Mouse (Mus musculus): ENCODE measurements around the gene Cars2. TPM values are rescaled to one million over a fixed set of nuclear protein-coding genes. Genes with fewer than 3 reads are reported as not detected.

Cars2 gene
- polyA plus RNA-seq, 1 experiment from 2014 or later: 22.5 TPM

- Histone ChIP-seq H3K27ac (replicated peaks; ENCODE audit: low read depth, low read length) (no peak overlapping the region), H3K4me3 (ENCODE audit: low read depth, low read length) (no peak overlapping the region), H3K4me1 (ENCODE audit: control insufficient read depth, insufficient read depth, low read length) (no peaks in the 10 kb centered on the region), H3K36me3 (ENCODE audit: control insufficient read depth, insufficient read depth, low read length) (peaks cover 90% of the 10 kb centered on the region), H3K27me3 (replicated peaks; ENCODE audit: control insufficient read depth, insufficient read depth, low read length) (no peaks in the 10 kb centered on the region), H3K4me2 (ENCODE audit: low read depth, low read length) (no peak overlapping the region), H3K9me3 (ENCODE audit: control insufficient read depth, low read length) (no peaks in the 10 kb centered on the region), H3K9ac (ENCODE audit: low read depth, low read length) (no peak overlapping the region)
- no peak for DNase-seq (ENCODE audit: low spot score)
- 89% methylated on average over 9 of the region's 9 CpGs for WGBS
- ATAC-seq (ENCODE audit: low read depth): no peak
Measured at GRCm38 (mm10) chr8:11512711-11513110, 37.9 kb downstream of the Cars2 start.

- H3K4me1 ChIP-seq (ENCODE audit: control insufficient read depth, insufficient read depth, low read length): no peaks in the 10 kb centered on the region
- ATAC-seq (ENCODE audit: low read depth) (no peak), DNase-seq (ENCODE audit: low spot score) (no peak)
- 84% methylated on average over 5 of the region's 5 CpGs for WGBS
- no peak overlapping the region for H3K4me2 ChIP-seq (ENCODE audit: low read depth, low read length)
- H3K27ac ChIP-seq (replicated peaks; ENCODE audit: low read depth, low read length): no peak overlapping the region
- H3K36me3 ChIP-seq (ENCODE audit: control insufficient read depth, insufficient read depth, low read length): peaks cover 89% of the 10 kb centered on the region
- no peaks in the 10 kb centered on the region for H3K27me3 ChIP-seq (replicated peaks; ENCODE audit: control insufficient read depth, insufficient read depth, low read length)
- H3K4me3 ChIP-seq (ENCODE audit: low read depth, low read length): no peak overlapping the region
- H3K9ac ChIP-seq (ENCODE audit: low read depth, low read length): no peak overlapping the region
- H3K9me3 ChIP-seq (ENCODE audit: control insufficient read depth, low read length): no peaks in the 10 kb centered on the region
Measured at GRCm38 (mm10) chr8:11510971-11511370, 39.6 kb downstream of the Cars2 start.

GRCm38 (mm10) chr8:11508880-11509279 is 41.7 kb downstream of the Cars2 start:
- 83% methylated on average over 10 of the region's 10 CpGs for WGBS
- Histone ChIP-seq H3K4me1 (ENCODE audit: control insufficient read depth, insufficient read depth, low read length) (no peaks in the 10 kb centered on the region), H3K27ac (replicated peaks; ENCODE audit: low read depth, low read length) (no peak overlapping the region), H3K4me2 (ENCODE audit: low read depth, low read length) (no peak overlapping the region), H3K4me3 (ENCODE audit: low read depth, low read length) (no peak overlapping the region), H3K27me3 (replicated peaks; ENCODE audit: control insufficient read depth, insufficient read depth, low read length) (no peaks in the 10 kb centered on the region), H3K9ac (ENCODE audit: low read depth, low read length) (no peak overlapping the region), H3K36me3 (ENCODE audit: control insufficient read depth, insufficient read depth, low read length) (peaks cover 93% of the 10 kb centered on the region), H3K9me3 (ENCODE audit: control insufficient read depth, low read length) (no peaks in the 10 kb centered on the region)
- ATAC-seq (ENCODE audit: low read depth) (no peak), DNase-seq (ENCODE audit: low spot score) (no peak)

GRCm38 (mm10) chr8:11506802-11507201 is 43.8 kb downstream of the Cars2 start:
- Histone ChIP-seq H3K4me3 (ENCODE audit: low read depth, low read length) (no peak overlapping the region), H3K36me3 (ENCODE audit: control insufficient read depth, insufficient read depth, low read length) (peaks cover 90% of the 10 kb centered on the region), H3K9me3 (ENCODE audit: control insufficient read depth, low read length) (no peaks in the 10 kb centered on the region), H3K27ac (replicated peaks; ENCODE audit: low read depth, low read length) (no peak overlapping the region), H3K27me3 (replicated peaks; ENCODE audit: control insufficient read depth, insufficient read depth, low read length) (no peaks in the 10 kb centered on the region), H3K9ac (ENCODE audit: low read depth, low read length) (no peak overlapping the region), H3K4me1 (ENCODE audit: control insufficient read depth, insufficient read depth, low read length) (no peaks in the 10 kb centered on the region), H3K4me2 (ENCODE audit: low read depth, low read length) (no peak overlapping the region)
- 73% methylated on average over 6 of the region's 6 CpGs for WGBS
- DNase-seq (ENCODE audit: low spot score): peak; percentile 48
- no peak for ATAC-seq (ENCODE audit: low read depth)

- WGBS: 88% methylated on average over 13 of the region's 14 CpGs
- ATAC-seq (ENCODE audit: low read depth): no peak
Measured at GRCm38 (mm10) chr8:11506074-11506473, 44.5 kb downstream of the Cars2 start.

GRCm38 (mm10) chr8:11503476-11504232 is 46.9 kb downstream of the Cars2 start:
- Histone ChIP-seq H3K4me3 (ENCODE audit: low read depth, low read length) (no peak overlapping the region), H3K9me3 (ENCODE audit: control insufficient read depth, low read length) (no peaks in the 10 kb centered on the region), H3K4me1 (ENCODE audit: control insufficient read depth, insufficient read depth, low read length) (peaks cover 2% of the 10 kb centered on the region), H3K36me3 (ENCODE audit: control insufficient read depth, insufficient read depth, low read length) (peaks cover 60% of the 10 kb centered on the region), H3K27ac (replicated peaks; ENCODE audit: low read depth, low read length) (no peak overlapping the region), H3K27me3 (replicated peaks; ENCODE audit: control insufficient read depth, insufficient read depth, low read length) (no peaks in the 10 kb centered on the region), H3K9ac (ENCODE audit: low read depth, low read length) (no peak overlapping the region), H3K4me2 (ENCODE audit: low read depth, low read length) (no peak overlapping the region)
- ATAC-seq (ENCODE audit: low read depth) (no peak), DNase-seq (ENCODE audit: low spot score) (peak; percentile 12)
- WGBS: 81% methylated on average over 13 of the region's 13 CpGs

More at GRCm38 (mm10) chr8:11506074-11506473, 44.5 kb downstream of the Cars2 start:
- H3K9ac ChIP-seq (ENCODE audit: low read depth, low read length): no peak overlapping the region
- no peak overlapping the region for H3K4me2 ChIP-seq (ENCODE audit: low read depth, low read length)
- H3K36me3 ChIP-seq (ENCODE audit: control insufficient read depth, insufficient read depth, low read length): peaks cover 83% of the 10 kb centered on the region
- no peaks in the 10 kb centered on the region for H3K9me3 ChIP-seq (ENCODE audit: control insufficient read depth, low read length)
- no peaks in the 10 kb centered on the region for H3K4me1 ChIP-seq (ENCODE audit: control insufficient read depth, insufficient read depth, low read length)
- H3K4me3 ChIP-seq (ENCODE audit: low read depth, low read length): no peak overlapping the region
- no peaks in the 10 kb centered on the region for H3K27me3 ChIP-seq (replicated peaks; ENCODE audit: control insufficient read depth, insufficient read depth, low read length)
- DNase-seq (ENCODE audit: low spot score): no peak
- no peak overlapping the region for H3K27ac ChIP-seq (replicated peaks; ENCODE audit: low read depth, low read length)

GRCm38 (mm10) chr8:11498786-11499485 is 51.6 kb downstream of the Cars2 start:
- peaks cover 18% of the 10 kb centered on the region for H3K36me3 ChIP-seq (ENCODE audit: control insufficient read depth, insufficient read depth, low read length)
- H3K4me2 ChIP-seq (ENCODE audit: low read depth, low read length): no peak overlapping the region
- H3K27me3 ChIP-seq (replicated peaks; ENCODE audit: control insufficient read depth, insufficient read depth, low read length): no peaks in the 10 kb centered on the region
- no peak overlapping the region for H3K27ac ChIP-seq (replicated peaks; ENCODE audit: low read depth, low read length)
- 87% methylated on average over 4 of the region's 4 CpGs for WGBS
- H3K4me3 ChIP-seq (ENCODE audit: low read depth, low read length): peak overlapping the region; percentile 89
- no peaks in the 10 kb centered on the region for H3K9me3 ChIP-seq (ENCODE audit: control insufficient read depth, low read length)
- ATAC-seq (ENCODE audit: low read depth) (no peak), DNase-seq (ENCODE audit: low spot score) (no peak)
- H3K9ac ChIP-seq (ENCODE audit: low read depth, low read length): no peak overlapping the region
- peaks cover 15% of the 10 kb centered on the region for H3K4me1 ChIP-seq (ENCODE audit: control insufficient read depth, insufficient read depth, low read length)

GRCm38 (mm10) chr8:11498281-11498680 is 52.3 kb downstream of the Cars2 start:
- Histone ChIP-seq H3K4me2 (ENCODE audit: low read depth, low read length) (peak overlapping the region; percentile 75), H3K4me3 (ENCODE audit: low read depth, low read length) (peak overlapping the region; percentile 89), H3K36me3 (ENCODE audit: control insufficient read depth, insufficient read depth, low read length) (peaks cover 12% of the 10 kb centered on the region), H3K27me3 (replicated peaks; ENCODE audit: control insufficient read depth, insufficient read depth, low read length) (no peaks in the 10 kb centered on the region), H3K9me3 (ENCODE audit: control insufficient read depth, low read length) (no peaks in the 10 kb centered on the region), H3K27ac (replicated peaks; ENCODE audit: low read depth, low read length) (no peak overlapping the region), H3K9ac (ENCODE audit: low read depth, low read length) (peak overlapping the region; percentile 86; the same call in 1 of the 2 replicates), H3K4me1 (ENCODE audit: control insufficient read depth, insufficient read depth, low read length) (peaks cover 15% of the 10 kb centered on the region)
- ATAC-seq (ENCODE audit: low read depth): no peak
- peak; percentile 9 for DNase-seq (ENCODE audit: low spot score)
- WGBS: 72% methylated on average over 12 of the region's 12 CpGs

Measured in embryonic facial prominence, embryonic 14.5 days (tissue).